Mouse (Mus musculus): ENCODE data around the gene Zfp91. TPM values are rescaled to one million over a fixed set of nuclear protein-coding genes. Genes with fewer than 3 reads are reported as not detected.
A peak's percentile ranks its signal among the peaks of the same experiment; 100 is the strongest.

Zfp91 gene
- 13.1 and 13.3 TPM in 2 replicates for polyA plus RNA-seq (2015; fragmentation: Nextera tagmentation; extraction: Ambion mirVana)

- H3K36me3 ChIP-seq (ENCODE audit: control insufficient read depth, insufficient read depth): no peaks in the 10 kb centered on the region
- peaks cover 9% of the 10 kb centered on the region for H3K4me1 ChIP-seq (replicated peaks; ENCODE audit: control insufficient read depth, insufficient read depth, low read length)
- H3K27me3 ChIP-seq (replicated peaks; ENCODE audit: control insufficient read depth, insufficient read depth, low read length): no peaks in the 10 kb centered on the region
- 1% methylated on average over 60 of the region's 76 CpGs for WGBS
- ATAC-seq: peak; percentile 96
- no peaks in the 10 kb centered on the region for H3K9me3 ChIP-seq (ENCODE audit: control insufficient read depth, low read length)
- H3K9ac ChIP-seq (replicated peaks; ENCODE audit: low read depth, low read length): peak within 1 kb of the TSS; percentile 96
- H3K4me2 ChIP-seq (ENCODE audit: low read length): peak within 1 kb of the TSS; percentile 69
- H3K4me3 ChIP-seq (replicated peaks; ENCODE audit: low read length): peak within 1 kb of the TSS; percentile 84
- H3K27ac ChIP-seq (ENCODE audit: low read length): peak within 1 kb of the TSS; percentile 99
These were observed at the start of gene Zfp91, which contains the start of gene Lpxn for GRCm38 (mm10) chr19:12795511-12796327. TSS of gene Zfp91 (minus strand) at chr19:12796126. TSS of gene Lpxn (plus strand) at chr19:12796193.

- Histone ChIP-seq H3K36me3 (ENCODE audit: control insufficient read depth, insufficient read depth) (no peaks in the 10 kb centered on the region), H3K4me2 (ENCODE audit: low read length) (no peak overlapping the region), H3K4me1 (replicated peaks; ENCODE audit: control insufficient read depth, insufficient read depth, low read length) (no peaks in the 10 kb centered on the region), H3K27me3 (replicated peaks; ENCODE audit: control insufficient read depth, insufficient read depth, low read length) (no peaks in the 10 kb centered on the region), H3K9ac (replicated peaks; ENCODE audit: low read depth, low read length) (no peak overlapping the region), H3K4me3 (replicated peaks; ENCODE audit: low read length) (no peak overlapping the region), H3K27ac (ENCODE audit: low read length) (no peak overlapping the region), H3K9me3 (ENCODE audit: control insufficient read depth, low read length) (no peaks in the 10 kb centered on the region)
- no peak for ATAC-seq
- 80% methylated on average over 1 of the region's 1 CpGs for WGBS
These were observed 42.6 kb upstream of the Zfp91 start for GRCm38 (mm10) chr19:12838507-12838906.

GRCm38 (mm10) chr19:12833625-12834024 is 37.7 kb upstream of the Zfp91 start:
- H3K27ac ChIP-seq (ENCODE audit: low read length): no peak overlapping the region
- no peaks in the 10 kb centered on the region for H3K4me1 ChIP-seq (replicated peaks; ENCODE audit: control insufficient read depth, insufficient read depth, low read length)
- WGBS: 89% methylated on average over 3 of the region's 3 CpGs
- no peak overlapping the region for H3K4me3 ChIP-seq (replicated peaks; ENCODE audit: low read length)
- no peaks in the 10 kb centered on the region for H3K36me3 ChIP-seq (ENCODE audit: control insufficient read depth, insufficient read depth)
- no peaks in the 10 kb centered on the region for H3K9me3 ChIP-seq (ENCODE audit: control insufficient read depth, low read length)
- no peaks in the 10 kb centered on the region for H3K27me3 ChIP-seq (replicated peaks; ENCODE audit: control insufficient read depth, insufficient read depth, low read length)
- H3K4me2 ChIP-seq (ENCODE audit: low read length): no peak overlapping the region
- H3K9ac ChIP-seq (replicated peaks; ENCODE audit: low read depth, low read length): no peak overlapping the region
- ATAC-seq: no peak

- no peak overlapping the region for H3K9ac ChIP-seq (replicated peaks; ENCODE audit: low read depth, low read length)
- no peak overlapping the region for H3K4me2 ChIP-seq (ENCODE audit: low read length)
- H3K27me3 ChIP-seq (replicated peaks; ENCODE audit: control insufficient read depth, insufficient read depth, low read length): no peaks in the 10 kb centered on the region
- WGBS: 71% methylated on average over 1 of the region's 1 CpGs
- no peaks in the 10 kb centered on the region for H3K9me3 ChIP-seq (ENCODE audit: control insufficient read depth, low read length)
- ATAC-seq: no peak
- H3K4me1 ChIP-seq (replicated peaks; ENCODE audit: control insufficient read depth, insufficient read depth, low read length): no peaks in the 10 kb centered on the region
- no peak overlapping the region for H3K27ac ChIP-seq (ENCODE audit: low read length)
- H3K4me3 ChIP-seq (replicated peaks; ENCODE audit: low read length): no peak overlapping the region
- no peaks in the 10 kb centered on the region for H3K36me3 ChIP-seq (ENCODE audit: control insufficient read depth, insufficient read depth)
These were observed 35.6 kb upstream of the Zfp91 start for GRCm38 (mm10) chr19:12831559-12831958.

GRCm38 (mm10) chr19:12830823-12831430 is 35.0 kb upstream of the Zfp91 start:
- WGBS: 72% methylated on average over 2 of the region's 2 CpGs
- H3K4me1 ChIP-seq (replicated peaks; ENCODE audit: control insufficient read depth, insufficient read depth, low read length): no peaks in the 10 kb centered on the region
- H3K4me3 ChIP-seq (replicated peaks; ENCODE audit: low read length): no peak overlapping the region
- H3K27me3 ChIP-seq (replicated peaks; ENCODE audit: control insufficient read depth, insufficient read depth, low read length): no peaks in the 10 kb centered on the region
- no peak overlapping the region for H3K9ac ChIP-seq (replicated peaks; ENCODE audit: low read depth, low read length)
- no peak for ATAC-seq
- H3K36me3 ChIP-seq (ENCODE audit: control insufficient read depth, insufficient read depth): no peaks in the 10 kb centered on the region
- no peak overlapping the region for H3K4me2 ChIP-seq (ENCODE audit: low read length)
- no peak overlapping the region for H3K27ac ChIP-seq (ENCODE audit: low read length)
- no peaks in the 10 kb centered on the region for H3K9me3 ChIP-seq (ENCODE audit: control insufficient read depth, low read length)

GRCm38 (mm10) chr19:12824549-12824948 is 28.6 kb upstream of the Zfp91 start:
- no peak overlapping the region for H3K4me3 ChIP-seq (replicated peaks; ENCODE audit: low read length)
- no peak overlapping the region for H3K27ac ChIP-seq (ENCODE audit: low read length)
- H3K4me2 ChIP-seq (ENCODE audit: low read length): no peak overlapping the region
- ATAC-seq: no peak
- no peaks in the 10 kb centered on the region for H3K4me1 ChIP-seq (replicated peaks; ENCODE audit: control insufficient read depth, insufficient read depth, low read length)
- no peak overlapping the region for H3K9ac ChIP-seq (replicated peaks; ENCODE audit: low read depth, low read length)
- H3K27me3 ChIP-seq (replicated peaks; ENCODE audit: control insufficient read depth, insufficient read depth, low read length): no peaks in the 10 kb centered on the region
- WGBS: 74% methylated on average over 4 of the region's 4 CpGs
- no peaks in the 10 kb centered on the region for H3K36me3 ChIP-seq (ENCODE audit: control insufficient read depth, insufficient read depth)
- H3K9me3 ChIP-seq (ENCODE audit: control insufficient read depth, low read length): no peaks in the 10 kb centered on the region

GRCm38 (mm10) chr19:12820383-12820782 is 24.5 kb upstream of the Zfp91 start:
- Histone ChIP-seq H3K36me3 (ENCODE audit: control insufficient read depth, insufficient read depth) (no peaks in the 10 kb centered on the region), H3K4me3 (replicated peaks; ENCODE audit: low read length) (no peak overlapping the region), H3K9me3 (ENCODE audit: control insufficient read depth, low read length) (no peaks in the 10 kb centered on the region), H3K27me3 (replicated peaks; ENCODE audit: control insufficient read depth, insufficient read depth, low read length) (no peaks in the 10 kb centered on the region), H3K4me2 (ENCODE audit: low read length) (no peak overlapping the region), H3K27ac (ENCODE audit: low read length) (no peak overlapping the region), H3K9ac (replicated peaks; ENCODE audit: low read depth, low read length) (no peak overlapping the region), H3K4me1 (replicated peaks; ENCODE audit: control insufficient read depth, insufficient read depth, low read length) (no peaks in the 10 kb centered on the region)
- WGBS: 33% methylated on average over 4 of the region's 4 CpGs
- no peak for ATAC-seq

- H3K27ac ChIP-seq (ENCODE audit: low read length): no peak overlapping the region
- 88% methylated on average over 1 of the region's 1 CpGs for WGBS
- no peaks in the 10 kb centered on the region for H3K4me1 ChIP-seq (replicated peaks; ENCODE audit: control insufficient read depth, insufficient read depth, low read length)
These were observed 22.6 kb upstream of the Zfp91 start for GRCm38 (mm10) chr19:12818507-12818906.

GRCm38 (mm10) chr19:12813883-12814282 is 18.0 kb upstream of the Zfp91 start:
- no peak overlapping the region for H3K4me2 ChIP-seq (ENCODE audit: low read length)
- H3K4me3 ChIP-seq (replicated peaks; ENCODE audit: low read length): no peak overlapping the region
- H3K9ac ChIP-seq (replicated peaks; ENCODE audit: low read depth, low read length): no peak overlapping the region
- no peaks in the 10 kb centered on the region for H3K9me3 ChIP-seq (ENCODE audit: control insufficient read depth, low read length)
- no peaks in the 10 kb centered on the region for H3K4me1 ChIP-seq (replicated peaks; ENCODE audit: control insufficient read depth, insufficient read depth, low read length)
- WGBS: 80% methylated on average over 1 of the region's 1 CpGs
- H3K27ac ChIP-seq (ENCODE audit: low read length): no peak overlapping the region
- no peaks in the 10 kb centered on the region for H3K27me3 ChIP-seq (replicated peaks; ENCODE audit: control insufficient read depth, insufficient read depth, low read length)
- H3K36me3 ChIP-seq (ENCODE audit: control insufficient read depth, insufficient read depth): no peaks in the 10 kb centered on the region
- no peak for ATAC-seq

More at GRCm38 (mm10) chr19:12818507-12818906, 22.6 kb upstream of the Zfp91 start:
- no peak overlapping the region for H3K4me2 ChIP-seq (ENCODE audit: low read length)
- H3K4me3 ChIP-seq (replicated peaks; ENCODE audit: low read length): no peak overlapping the region
- ATAC-seq: no peak
- no peaks in the 10 kb centered on the region for H3K9me3 ChIP-seq (ENCODE audit: control insufficient read depth, low read length)
- H3K9ac ChIP-seq (replicated peaks; ENCODE audit: low read depth, low read length): no peak overlapping the region
- H3K36me3 ChIP-seq (ENCODE audit: control insufficient read depth, insufficient read depth): no peaks in the 10 kb centered on the region
- no peaks in the 10 kb centered on the region for H3K27me3 ChIP-seq (replicated peaks; ENCODE audit: control insufficient read depth, insufficient read depth, low read length)
